Mouse (Mus musculus) myocyte (in vitro differentiated cells): ENCODE measurements at regions not wholly inside any gene's neighbourhood (a gene's known extent, or its start where the extent isn't known, plus 50 kb on each side); places are given as distances from the start of the nearest gene placed in this dataset.

Experiments
- H3K27me3 ChIP-seq: one replicate; pipeline ENCODE4 v1.6.1; 2011; ENCODE audit not compliant: control insufficient read depth, insufficient read depth, insufficient read length
- H3K36me3 ChIP-seq: one replicate; pipeline ENCODE4 v1.6.1; 2011; ENCODE audit not compliant: control insufficient read depth, insufficient read depth
- H3K4me2 ChIP-seq: one replicate; pipeline ENCODE4 v1.6.1; 2011; ENCODE audit warnings: low read depth, control low read depth
- H3K4me3 ChIP-seq: one replicate; pipeline ENCODE4 v1.5.1; 2011; ENCODE audit warnings: mild to moderate bottlenecking, control low read depth, moderate library complexity
- H3K79me2 ChIP-seq: one replicate; pipeline ENCODE4 v1.6.1; 2011; ENCODE audit not compliant: control insufficient read depth, insufficient read depth
- H3ac ChIP-seq: one replicate; pipeline ENCODE4 v1.6.1; 2011; ENCODE audit not compliant: control insufficient read depth, insufficient read length
- CEBPB ChIP-seq: IDR thresholded peaks from 2 replicates; pipeline ENCODE4 v1.6.1; 2011; ENCODE audit warnings: mild to moderate bottlenecking, moderate library complexity; ENCODE audit not compliant: poor library complexity, insufficient read depth, severe bottlenecking
- E2F4 ChIP-seq: IDR thresholded peaks from one replicate; pipeline ENCODE4 v1.6.1; 2011; ENCODE audit warnings: mild to moderate bottlenecking, control low read depth, moderate library complexity; ENCODE audit not compliant: insufficient read depth
- MAX ChIP-seq: IDR thresholded peaks from one replicate; pipeline ENCODE4 v1.6.1; 2011; ENCODE audit warnings: low read depth, mild to moderate bottlenecking, control low read depth
- MYOD1 ChIP-seq, 3 experiments: IDR thresholded peaks; one replicate each; pipeline ENCODE4 v1.6.1; 2011; ENCODE audit warnings: control low read depth in 2 of 3, low read depth in 2 of 3, mild to moderate bottlenecking in 2 of 3, moderate library complexity in 1 of 3; ENCODE audit not compliant: insufficient read length in 2 of 3, control insufficient read depth in 1 of 3
- MYOG ChIP-seq, 3 experiments: IDR thresholded peaks; one replicate each; pipeline ENCODE4 v1.6.1; 2011; ENCODE audit warnings: control low read depth in 2 of 3, low read depth in 2 of 3, mild to moderate bottlenecking in 2 of 3; ENCODE audit not compliant: insufficient read length in 2 of 3, control insufficient read depth in 1 of 3, insufficient read depth in 1 of 3
- POLR2A ChIP-seq: IDR thresholded peaks from one replicate; pipeline ENCODE4 v1.6.1; 2011; ENCODE audit warnings: low read depth, mild to moderate bottlenecking, control low read depth, moderate library complexity; ENCODE audit not compliant: insufficient read length
- POLR2AphosphoS2 ChIP-seq: IDR thresholded peaks from one replicate; pipeline ENCODE4 v1.6.1; 2011; ENCODE audit warnings: low read depth, control low read depth; ENCODE audit not compliant: insufficient read length
- REST ChIP-seq: IDR thresholded peaks from one replicate; pipeline ENCODE4 v1.6.1; 2011; ENCODE audit warnings: mild to moderate bottlenecking, control low read depth, moderate library complexity; ENCODE audit not compliant: insufficient read depth, insufficient read length
- SRF ChIP-seq: IDR thresholded peaks from one replicate; pipeline ENCODE4 v1.6.1; 2011; ENCODE audit warnings: low read depth; ENCODE audit not compliant: control insufficient read depth, insufficient read length
- TCF12 ChIP-seq: IDR thresholded peaks from one replicate; pipeline ENCODE4 v1.6.1; 2011; ENCODE audit warnings: mild to moderate bottlenecking, control low read depth; ENCODE audit not compliant: poor library complexity, insufficient read depth, severe bottlenecking
- TCF3 ChIP-seq: IDR thresholded peaks from one replicate; pipeline ENCODE4 v1.6.1; 2011; ENCODE audit warnings: low read depth, control low read depth; ENCODE audit not compliant: insufficient read length
- USF1 ChIP-seq: IDR thresholded peaks from one replicate; pipeline ENCODE4 v1.6.1; 2011; ENCODE audit warnings: low read depth, mild to moderate bottlenecking, control low read depth, moderate library complexity

DNA sequence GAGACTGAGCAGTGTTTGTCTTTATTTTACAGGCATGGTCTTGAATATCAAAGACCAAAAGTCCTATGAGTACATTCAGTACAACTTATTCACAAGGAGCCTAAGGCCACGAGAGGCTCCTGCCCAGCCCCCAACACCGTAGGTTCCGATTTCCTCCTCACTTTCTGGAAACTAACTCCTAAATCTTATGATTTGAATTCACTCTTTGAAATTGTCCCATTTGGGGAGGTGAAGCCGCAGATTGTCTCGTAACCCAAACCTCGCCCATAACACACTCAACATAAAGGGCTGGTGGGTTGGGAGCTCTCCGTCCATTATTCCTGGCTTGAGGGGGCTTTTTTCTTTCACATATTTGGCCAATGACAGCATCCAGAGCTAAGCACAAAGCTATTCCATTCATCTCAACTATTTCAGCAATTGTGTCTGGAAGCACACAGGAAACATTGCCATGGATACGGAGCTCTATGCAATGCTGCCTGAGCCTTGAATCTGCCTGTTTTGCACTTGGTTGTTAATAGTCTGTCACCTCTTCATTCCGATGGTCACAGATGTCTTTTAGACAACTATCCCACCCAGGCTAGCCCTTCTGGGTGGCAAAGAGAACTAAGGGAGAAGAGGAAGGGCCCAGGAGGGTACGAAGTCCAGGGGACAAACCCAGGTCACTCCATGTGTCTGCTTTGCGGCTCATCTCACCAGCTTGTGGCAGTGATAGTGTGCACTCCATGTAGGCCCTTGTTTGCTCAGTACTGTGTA, 86.6 kb downstream of the Irs2 start:
- Histone ChIP-seq H3K27me3 (no peaks in the 10 kb centered on the region), H3K36me3 (no peaks in the 10 kb centered on the region), H3K4me3 (no peak overlapping the region), H3ac (no peak overlapping the region), H3K4me2 (no peak overlapping the region), H3K79me2 (no peaks in the 10 kb centered on the region)
- TF ChIP-seq TCF3, result no peak
- TF ChIP-seq POLR2AphosphoS2, result no peak
- no peak for TF ChIP-seq POLR2A
- TF ChIP-seq USF1, result no peak
- TF ChIP-seq TCF12, result no peak
- no peak for TF ChIP-seq REST
- no peak for TF ChIP-seq MYOD1 (IDR thresholded peaks at IDR 0.05; ENCODE audit: control insufficient read depth in 1 of 3, insufficient read length in 2 of 3, low read depth in 2 of 3)
- TF ChIP-seq MYOG (IDR thresholded peaks at IDR 0.05; ENCODE audit: control insufficient read depth in 1 of 3, insufficient read depth in 1 of 3, insufficient read length in 2 of 3, low read depth in 2 of 3), result no peak
- no peak for TF ChIP-seq SRF
- no peak for TF ChIP-seq E2F4

DNA sequence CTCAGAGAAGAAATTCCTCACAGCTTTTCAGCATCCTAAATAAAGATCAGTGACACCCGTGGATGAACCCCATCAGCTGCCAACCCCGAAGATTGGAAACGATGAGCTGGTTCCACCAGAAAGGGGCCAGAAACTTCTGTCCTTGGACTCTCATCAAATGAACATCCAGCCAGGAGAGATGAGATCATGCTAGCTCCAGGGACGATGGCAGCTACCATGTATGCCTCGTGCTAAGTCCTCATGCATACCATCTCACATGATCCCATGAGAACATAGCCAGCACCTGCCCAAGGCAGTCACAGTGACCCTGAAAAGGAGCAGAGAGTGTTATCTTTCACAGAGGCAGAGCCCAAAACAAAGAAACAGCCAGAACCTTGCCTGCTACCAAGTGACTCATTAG, 88.6 kb downstream of the Irs2 start:
- H3K79me2 ChIP-seq, result no peaks in the 10 kb centered on the region
- no peak overlapping the region for H3ac ChIP-seq
- no peak overlapping the region for H3K4me2 ChIP-seq
- no peaks in the 10 kb centered on the region for H3K36me3 ChIP-seq
- TF ChIP-seq TCF12 (no peak), MYOD1 (IDR thresholded peaks at IDR 0.05; ENCODE audit: control insufficient read depth in 1 of 3, insufficient read length in 2 of 3, low read depth in 2 of 3) (peak; percentile 55 to 87 (median 81))
- no peaks in the 10 kb centered on the region for H3K27me3 ChIP-seq
- H3K4me3 ChIP-seq, result no peak overlapping the region

DNA sequence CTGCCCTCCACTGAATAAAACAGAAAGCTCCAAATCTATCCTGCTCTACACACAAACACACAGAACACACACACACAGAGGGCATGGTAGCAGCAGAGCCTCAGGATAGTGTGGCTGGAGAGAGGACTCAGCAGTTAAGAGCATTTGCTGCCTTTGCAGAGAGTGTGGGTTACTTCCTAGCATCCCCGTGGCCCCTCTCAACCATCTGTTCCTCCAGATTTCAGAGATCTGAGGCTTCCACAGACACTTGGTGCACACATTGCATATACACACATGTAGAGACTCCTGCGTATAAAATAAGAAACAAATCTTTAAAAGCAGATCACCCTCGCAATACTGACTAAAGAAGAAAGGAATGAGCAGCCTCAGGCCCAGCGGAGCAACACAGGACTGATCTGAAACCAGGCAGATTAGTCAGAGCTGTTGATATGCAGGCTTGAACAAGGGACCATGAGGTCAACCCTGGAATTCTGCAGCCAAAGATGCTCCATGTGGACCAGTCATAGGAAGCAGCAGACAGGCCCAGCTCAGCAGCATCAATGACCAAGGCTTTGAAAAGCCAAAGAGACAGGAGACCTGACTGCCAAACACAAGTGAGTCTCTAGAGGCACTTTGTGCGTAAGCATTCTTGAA, 89.7 kb downstream of the Irs2 start:
- Histone ChIP-seq H3ac (no peak overlapping the region), H3K36me3 (no peaks in the 10 kb centered on the region), H3K4me3 (no peak overlapping the region), H3K27me3 (no peaks in the 10 kb centered on the region), H3K4me2 (no peak overlapping the region), H3K79me2 (no peaks in the 10 kb centered on the region)
- no peak for TF ChIP-seq TCF12
- TF ChIP-seq MYOG (IDR thresholded peaks at IDR 0.05; ENCODE audit: control insufficient read depth in 1 of 3, insufficient read depth in 1 of 3, insufficient read length in 2 of 3, low read depth in 2 of 3), result no peak
- TF ChIP-seq SRF, result no peak
- TF ChIP-seq REST, result no peak
- TF ChIP-seq POLR2A, result no peak
- TF ChIP-seq CEBPB, result no peak
- TF ChIP-seq TCF3, result no peak
- TF ChIP-seq MYOD1 (IDR thresholded peaks at IDR 0.05; ENCODE audit: control insufficient read depth in 1 of 3, insufficient read length in 2 of 3, low read depth in 2 of 3), result no peak
- no peak for TF ChIP-seq POLR2AphosphoS2
- TF ChIP-seq MAX, result no peak
- no peak for TF ChIP-seq USF1
- no peak for TF ChIP-seq E2F4

DNA sequence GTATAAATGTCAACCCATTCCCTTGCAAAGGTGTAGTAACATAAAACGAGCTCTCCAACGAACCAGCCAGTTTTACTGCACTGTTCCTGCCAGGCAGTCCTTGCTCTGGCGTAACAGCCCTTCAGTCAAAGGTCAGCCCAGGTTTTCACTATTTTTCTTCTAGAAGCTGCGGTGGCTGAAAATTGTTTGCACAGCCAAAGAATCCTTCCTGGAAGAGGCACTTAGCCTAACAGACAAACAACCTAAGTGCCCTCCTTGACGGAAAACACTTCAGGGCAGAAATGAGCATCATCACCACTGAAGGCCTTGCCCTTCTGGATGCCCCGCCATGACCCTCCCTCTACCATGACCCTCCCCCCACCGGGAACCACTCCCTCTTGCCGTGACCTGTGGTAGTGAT, 93.6 kb downstream of the Irs2 start:
- H3K36me3 ChIP-seq, result no peaks in the 10 kb centered on the region
- no peaks in the 10 kb centered on the region for H3K79me2 ChIP-seq
- no peak overlapping the region for H3ac ChIP-seq
- no peaks in the 10 kb centered on the region for H3K27me3 ChIP-seq
- no peak overlapping the region for H3K4me3 ChIP-seq
- no peak overlapping the region for H3K4me2 ChIP-seq
- TF ChIP-seq MAX (no peak), POLR2AphosphoS2 (no peak), TCF12 (no peak), SRF (no peak), E2F4 (no peak), CEBPB (no peak), MYOD1 (IDR thresholded peaks at IDR 0.05; ENCODE audit: control insufficient read depth in 1 of 3, insufficient read length in 2 of 3, low read depth in 2 of 3) (no peak), POLR2A (no peak), MYOG (IDR thresholded peaks at IDR 0.05; ENCODE audit: control insufficient read depth in 1 of 3, insufficient read depth in 1 of 3, insufficient read length in 2 of 3, low read depth in 2 of 3) (no peak), TCF3 (no peak), REST (no peak), USF1 (no peak)

DNA sequence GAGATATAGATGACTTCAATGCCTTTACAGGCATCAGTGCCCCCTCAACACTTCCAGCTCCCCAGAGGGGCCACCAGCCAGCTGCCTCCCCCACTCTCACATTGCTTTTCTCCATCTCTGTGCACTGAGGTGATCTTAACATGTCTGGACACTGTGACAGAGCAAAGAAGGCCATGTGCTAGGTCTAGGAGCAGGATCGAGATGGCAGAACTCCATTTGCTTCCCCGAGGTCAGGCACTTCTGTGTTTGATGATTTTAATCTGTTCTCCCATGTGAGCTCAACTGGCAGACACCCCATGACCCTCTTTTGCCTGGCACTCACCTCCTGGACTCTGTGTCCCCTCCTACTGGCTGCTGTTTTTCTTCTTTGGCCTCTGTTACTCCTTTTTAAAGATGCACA, 95.8 kb downstream of the Irs2 start:
- H3K4me2 ChIP-seq, result no peak overlapping the region
- H3K27me3 ChIP-seq, result no peaks in the 10 kb centered on the region
- no peaks in the 10 kb centered on the region for H3K36me3 ChIP-seq
- no peaks in the 10 kb centered on the region for H3K79me2 ChIP-seq
- no peak overlapping the region for H3K4me3 ChIP-seq
- no peak overlapping the region for H3ac ChIP-seq
- TF ChIP-seq CEBPB (no peak), USF1 (no peak), MYOD1 (IDR thresholded peaks at IDR 0.05; ENCODE audit: control insufficient read depth in 1 of 3, insufficient read length in 2 of 3, low read depth in 2 of 3) (no peak), E2F4 (no peak), POLR2A (no peak), TCF3 (no peak), MAX (no peak), REST (no peak), MYOG (IDR thresholded peaks at IDR 0.05; ENCODE audit: control insufficient read depth in 1 of 3, insufficient read depth in 1 of 3, insufficient read length in 2 of 3, low read depth in 2 of 3) (no peak), POLR2AphosphoS2 (no peak)
